Mouse (Mus musculus): ENCODE results near the gene Ldhc. TPM values are rescaled to one million over a fixed set of nuclear protein-coding genes. Genes with fewer than 3 reads are reported as not detected.
"Not testable (repeated sequence)": the region's sequence is repeated elsewhere in the genome, so short reads cannot be mapped to it uniquely, and the experiment has no call there.

Ldhc gene
- polyA plus RNA-seq, 1 experiment from 2014 or later = 0.12 TPM

GRCm38 (mm10) chr7:46877255-46877654, 16.3 kb downstream of the Ldhc start:
- H3K9me3 ChIP-seq (replicated peaks) = no peaks in the 10 kb centered on the region
- H3K36me3 ChIP-seq = no peaks in the 10 kb centered on the region
- no peaks in the 10 kb centered on the region for H3K27me3 ChIP-seq
- no peaks in the 10 kb centered on the region for H3K4me1 ChIP-seq
- H3K4me3 ChIP-seq (replicated peaks) = no peak overlapping the region
- H3K9ac ChIP-seq = no peak overlapping the region
- H3K27ac ChIP-seq = no peak overlapping the region
- WGBS = 83% methylated on average over 6 of the region's 6 CpGs
- no peak overlapping the region for H3K4me2 ChIP-seq
- ATAC-seq (replicated peaks; ENCODE audit: low FRiP score) = no peak

GRCm38 (mm10) chr7:46879851-46880250, 18.8 kb downstream of the Ldhc start:
- H3K27me3 ChIP-seq = no peaks in the 10 kb centered on the region
- H3K4me1 ChIP-seq = no peaks in the 10 kb centered on the region
- ATAC-seq (replicated peaks; ENCODE audit: low FRiP score) = peak; percentile 46
- no peak overlapping the region for H3K4me3 ChIP-seq (replicated peaks)
- no peak overlapping the region for H3K27ac ChIP-seq
- H3K9ac ChIP-seq = no peak overlapping the region
- H3K4me2 ChIP-seq = no peak overlapping the region
- 90% methylated on average over 5 of the region's 5 CpGs for WGBS
- no peaks in the 10 kb centered on the region for H3K9me3 ChIP-seq (replicated peaks)
- H3K36me3 ChIP-seq = peaks cover 11% of the 10 kb centered on the region

- no peak for ATAC-seq (replicated peaks; ENCODE audit: low FRiP score)
- Histone ChIP-seq H3K27ac (no peak overlapping the region), H3K36me3 (peaks cover 20% of the 10 kb centered on the region), H3K9me3 (replicated peaks) (no peaks in the 10 kb centered on the region), H3K9ac (no peak overlapping the region), H3K4me2 (no peak overlapping the region), H3K4me1 (no peaks in the 10 kb centered on the region), H3K4me3 (replicated peaks) (no peak overlapping the region), H3K27me3 (no peaks in the 10 kb centered on the region)
- WGBS = 80% methylated on average over 2 of the region's 2 CpGs
Measured at GRCm38 (mm10) chr7:46880992-46881391, 20.0 kb downstream of the Ldhc start.

- H3K4me2 ChIP-seq; H3K27me3 ChIP-seq; H3K9ac ChIP-seq; ATAC-seq (replicated peaks; ENCODE audit: low FRiP score); H3K4me3 ChIP-seq (replicated peaks); H3K9me3 ChIP-seq (replicated peaks); H3K4me1 ChIP-seq; H3K27ac ChIP-seq: not testable (repeated sequence)
- 84% methylated on average over 8 of the region's 8 CpGs for WGBS
- H3K36me3 ChIP-seq = peaks cover 30% of the 10 kb centered on the region
Measured at GRCm38 (mm10) chr7:46881941-46882340, 20.9 kb downstream of the Ldhc start.

GRCm38 (mm10) chr7:46883304-46883703, 22.3 kb downstream of the Ldhc start:
- H3K4me3 ChIP-seq (replicated peaks) = no peak overlapping the region
- H3K36me3 ChIP-seq = peaks cover 44% of the 10 kb centered on the region
- no peak overlapping the region for H3K4me2 ChIP-seq
- H3K27ac ChIP-seq = no peak overlapping the region
- no peaks in the 10 kb centered on the region for H3K9me3 ChIP-seq (replicated peaks)
- no peak for ATAC-seq (replicated peaks; ENCODE audit: low FRiP score)
- 80% methylated on average over 3 of the region's 3 CpGs for WGBS
- no peak overlapping the region for H3K9ac ChIP-seq
- H3K4me1 ChIP-seq = no peaks in the 10 kb centered on the region
- H3K27me3 ChIP-seq = no peaks in the 10 kb centered on the region

- H3K36me3 ChIP-seq = peaks cover 98% of the 10 kb centered on the region
- 97% methylated on average over 3 of the region's 3 CpGs for WGBS
- no peak overlapping the region for H3K4me3 ChIP-seq (replicated peaks)
- no peak overlapping the region for H3K4me2 ChIP-seq
- no peak overlapping the region for H3K27ac ChIP-seq
- H3K27me3 ChIP-seq = no peaks in the 10 kb centered on the region
- no peaks in the 10 kb centered on the region for H3K4me1 ChIP-seq
- H3K9me3 ChIP-seq (replicated peaks) = no peaks in the 10 kb centered on the region
- H3K9ac ChIP-seq = no peak overlapping the region
- no peak for ATAC-seq (replicated peaks; ENCODE audit: low FRiP score)
Measured at GRCm38 (mm10) chr7:46895511-46895910, 34.5 kb downstream of the Ldhc start.

- no peak overlapping the region for H3K4me3 ChIP-seq (replicated peaks)
- H3K36me3 ChIP-seq = peaks cover 96% of the 10 kb centered on the region
- no peak for ATAC-seq (replicated peaks; ENCODE audit: low FRiP score)
- H3K27me3 ChIP-seq = no peaks in the 10 kb centered on the region
- no peaks in the 10 kb centered on the region for H3K9me3 ChIP-seq (replicated peaks)
- H3K4me1 ChIP-seq = no peaks in the 10 kb centered on the region
- no peak overlapping the region for H3K4me2 ChIP-seq
- H3K27ac ChIP-seq = no peak overlapping the region
- WGBS = 91% methylated on average over 3 of the region's 3 CpGs
- no peak overlapping the region for H3K9ac ChIP-seq
Measured at GRCm38 (mm10) chr7:46899343-46899742, 38.3 kb downstream of the Ldhc start.

- Histone ChIP-seq H3K4me1 (no peaks in the 10 kb centered on the region), H3K9ac (no peak overlapping the region), H3K27me3 (no peaks in the 10 kb centered on the region), H3K36me3 (peaks cover 89% of the 10 kb centered on the region), H3K4me3 (replicated peaks) (no peak overlapping the region), H3K27ac (no peak overlapping the region), H3K9me3 (replicated peaks) (no peaks in the 10 kb centered on the region), H3K4me2 (no peak overlapping the region)
- ATAC-seq (replicated peaks; ENCODE audit: low FRiP score) = no peak
- 93% methylated on average over 3 of the region's 3 CpGs for WGBS
Measured at GRCm38 (mm10) chr7:46911250-46911649, 50.2 kb downstream of the Ldhc start.

GRCm38 (mm10) chr7:46916376-46916775, 55.4 kb downstream of the Ldhc start:
- 87% methylated on average over 3 of the region's 3 CpGs for WGBS
- Histone ChIP-seq H3K27me3 (no peaks in the 10 kb centered on the region), H3K27ac (no peak overlapping the region), H3K4me1 (peaks cover 23% of the 10 kb centered on the region), H3K4me3 (replicated peaks) (no peak overlapping the region), H3K36me3 (peaks cover 55% of the 10 kb centered on the region), H3K4me2 (no peak overlapping the region), H3K9me3 (replicated peaks) (no peaks in the 10 kb centered on the region), H3K9ac (no peak overlapping the region)
- ATAC-seq (replicated peaks; ENCODE audit: low FRiP score) = no peak

- WGBS = 13% methylated on average over 13 of the region's 13 CpGs
- H3K27ac ChIP-seq = peak overlapping the region; percentile 98
- no peaks in the 10 kb centered on the region for H3K27me3 ChIP-seq
Measured at GRCm38 (mm10) chr7:46918678-46919371, 57.8 kb downstream of the Ldhc start.

GRCm38 (mm10) chr7:46919551-46920176, 58.7 kb downstream of the Ldhc start, which contains the start of gene Tsg101:
Gene Tsg101 (minus strand): TSS chr7:46919969.
- Histone ChIP-seq H3K36me3 (peaks cover 29% of the 10 kb centered on the region), H3K4me2 (peak within 1 kb of the TSS; percentile 69), H3K9ac (peak within 1 kb of the TSS; percentile 96), H3K27ac (peak within 1 kb of the TSS; percentile 98), H3K4me1 (peaks cover 25% of the 10 kb centered on the region), H3K9me3 (replicated peaks) (no peaks in the 10 kb centered on the region), H3K4me3 (replicated peaks) (peak within 1 kb of the TSS; percentile 93), H3K27me3 (no peaks in the 10 kb centered on the region)
- peak; percentile 97 for ATAC-seq (replicated peaks; ENCODE audit: low FRiP score)
- WGBS = under 1% methylated on average over 75 of the region's 75 CpGs

More at GRCm38 (mm10) chr7:46918678-46919371, 57.8 kb downstream of the Ldhc start:
- Histone ChIP-seq H3K9ac (peak overlapping the region; percentile 96), H3K4me3 (replicated peaks) (peak overlapping the region; percentile 93), H3K4me2 (peak overlapping the region; percentile 69), H3K9me3 (replicated peaks) (no peaks in the 10 kb centered on the region), H3K4me1 (peaks cover 25% of the 10 kb centered on the region), H3K36me3 (peaks cover 36% of the 10 kb centered on the region)
- no peak for ATAC-seq (replicated peaks; ENCODE audit: low FRiP score)

- H3K4me1 ChIP-seq = peaks cover 22% of the 10 kb centered on the region
- no peak overlapping the region for H3K27ac ChIP-seq
- H3K36me3 ChIP-seq = peaks cover 17% of the 10 kb centered on the region
- no peaks in the 10 kb centered on the region for H3K27me3 ChIP-seq
- WGBS = 65% methylated on average over 4 of the region's 4 CpGs
- no peak overlapping the region for H3K4me3 ChIP-seq (replicated peaks)
- no peak overlapping the region for H3K4me2 ChIP-seq
- ATAC-seq (replicated peaks; ENCODE audit: low FRiP score) = no peak
- H3K9me3 ChIP-seq (replicated peaks) = no peaks in the 10 kb centered on the region
- no peak overlapping the region for H3K9ac ChIP-seq
Measured at GRCm38 (mm10) chr7:46922075-46922474, 61.1 kb downstream of the Ldhc start.
